Mouse (Mus musculus) E14TG2a.4 (cell line): Measurements from ENCODE around the gene Vangl2.

Source experiments
- H3K27me3 ChIP-seq: 2 replicates; pipeline ENCODE4 v1.6.1; 2014; ENCODE audit warnings: low read length, control low read depth; ENCODE audit not compliant: insufficient read depth
- H3K36me3 ChIP-seq: 2 replicates; pipeline ENCODE4 v1.6.1; 2014; ENCODE audit warnings: low read length, control low read depth; ENCODE audit not compliant: insufficient read depth
- H3K4me1 ChIP-seq: replicated peaks from 2 replicates; pipeline ENCODE4 v1.6.1; 2014; ENCODE audit warnings: low read depth, low read length, control low read depth
- H3K4me3 ChIP-seq: replicated peaks from 2 replicates; pipeline ENCODE4 v1.5.1; 2014; ENCODE audit warnings: mild to moderate bottlenecking, low read length
- H3K9me3 ChIP-seq: 2 replicates; pipeline ENCODE4 v1.6.1; 2014; ENCODE audit warnings: low read length, control low read depth
- CTCF ChIP-seq: conservative IDR thresholded peaks from 2 replicates; pipeline ENCODE4 v1.5.1; 2014; ENCODE audit warnings: low read length
- NANOG ChIP-seq: IDR thresholded peaks from 2 replicates; pipeline ENCODE4 v1.6.1; 2014; ENCODE audit warnings: borderline replicate concordance, low read length, mixed read lengths
- POU5F1 ChIP-seq: IDR thresholded peaks from 2 replicates; pipeline ENCODE4 v1.6.1; 2014; ENCODE audit warnings: low read length, borderline replicate concordance

Gene Vangl2

DNA sequence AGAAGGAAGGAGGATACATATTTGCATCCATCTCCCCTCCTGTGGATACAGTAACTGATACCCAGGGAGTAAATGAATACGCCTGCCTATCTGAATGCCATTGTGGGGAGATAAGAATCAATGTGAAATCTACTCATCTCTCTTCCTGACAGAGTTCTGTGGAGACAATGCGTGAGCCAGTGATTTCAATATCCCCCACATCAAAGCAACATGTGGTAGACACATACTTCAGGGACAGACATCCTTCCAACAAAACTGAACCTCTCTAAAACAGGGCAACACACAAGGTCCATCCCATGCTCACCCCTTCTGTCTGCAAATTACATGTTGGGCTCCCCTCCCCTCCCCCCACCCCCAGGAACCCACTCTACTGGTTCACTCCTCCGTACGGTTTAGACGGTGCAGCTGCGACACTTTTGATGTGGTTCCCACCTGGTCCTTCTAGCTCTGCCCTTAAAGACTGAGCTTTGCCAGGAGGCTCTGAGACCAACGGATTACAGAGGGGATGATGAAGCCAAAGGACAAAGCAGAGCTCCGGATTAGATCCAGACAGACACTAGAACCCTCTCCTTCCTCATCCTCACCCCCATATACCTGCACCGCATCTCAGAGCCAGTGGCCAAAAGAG is 12.8 kb downstream of the Vangl2 start:
- no peak for TF ChIP-seq NANOG
- TF ChIP-seq CTCF = no peak
- TF ChIP-seq POU5F1 = no peak

DNA sequence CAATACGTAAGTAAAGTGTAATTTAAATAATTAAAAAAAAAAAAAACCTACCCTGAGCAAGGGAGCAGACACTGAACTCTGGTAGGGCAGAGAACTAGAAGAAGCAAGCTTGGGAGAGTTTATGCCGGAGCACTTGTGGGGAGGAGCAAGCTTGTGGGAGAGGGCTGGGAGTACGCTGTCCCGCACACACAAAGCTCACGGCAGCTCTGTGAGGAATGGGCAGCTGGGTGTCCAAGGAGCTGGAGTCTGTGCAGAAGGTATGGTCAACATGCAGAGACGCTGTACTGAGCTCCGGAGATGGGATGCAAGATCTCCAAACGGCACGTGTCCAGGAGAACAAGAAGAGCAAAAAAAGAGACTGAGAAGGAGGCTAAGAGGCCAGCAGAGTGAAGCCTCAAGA is 13.5 kb downstream of the Vangl2 start:
- TF ChIP-seq NANOG = no peak
- no peak for TF ChIP-seq POU5F1
- TF ChIP-seq CTCF = no peak
- H3K27me3 ChIP-seq = peaks cover 19% of the 10 kb centered on the region
- H3K9me3 ChIP-seq = no peaks in the 10 kb centered on the region
- peaks cover 87% of the 10 kb centered on the region for H3K4me1 ChIP-seq
- peaks cover 34% of the 10 kb centered on the region for H3K36me3 ChIP-seq
- no peak overlapping the region for H3K4me3 ChIP-seq

More for the DNA sequence above, 12.8 kb downstream of the Vangl2 start:
- Histone ChIP-seq H3K9me3 (no peaks in the 10 kb centered on the region), H3K4me1 (peaks cover 87% of the 10 kb centered on the region), H3K36me3 (peaks cover 33% of the 10 kb centered on the region), H3K4me3 (no peak overlapping the region), H3K27me3 (peaks cover 14% of the 10 kb centered on the region)

DNA sequence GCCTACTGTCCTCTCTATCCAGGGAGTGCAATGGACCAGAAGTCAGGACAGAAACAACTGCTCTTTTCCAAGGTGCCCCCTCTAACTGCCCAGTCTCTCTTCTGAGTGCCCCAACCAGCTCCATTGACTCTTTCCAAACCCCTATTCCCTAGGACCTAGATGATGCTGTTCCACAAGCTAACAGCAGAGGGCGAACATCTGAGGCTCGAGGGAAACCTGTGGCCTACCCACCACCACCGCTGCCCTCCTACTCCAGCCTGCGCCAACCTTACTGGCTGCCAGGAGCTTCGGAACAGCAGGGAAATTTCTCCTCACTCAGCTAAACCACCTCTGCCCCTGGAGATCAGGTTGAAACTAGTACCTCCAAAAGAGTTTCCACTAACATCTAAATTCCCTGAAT is 16.2 kb downstream of the Vangl2 start:
- TF ChIP-seq CTCF = peak; percentile 58
- no peak for TF ChIP-seq POU5F1
- Histone ChIP-seq H3K9me3 (no peaks in the 10 kb centered on the region), H3K36me3 (peaks cover 40% of the 10 kb centered on the region), H3K27me3 (peaks cover 22% of the 10 kb centered on the region), H3K4me3 (no peak overlapping the region), H3K4me1 (peaks cover 78% of the 10 kb centered on the region)

DNA sequence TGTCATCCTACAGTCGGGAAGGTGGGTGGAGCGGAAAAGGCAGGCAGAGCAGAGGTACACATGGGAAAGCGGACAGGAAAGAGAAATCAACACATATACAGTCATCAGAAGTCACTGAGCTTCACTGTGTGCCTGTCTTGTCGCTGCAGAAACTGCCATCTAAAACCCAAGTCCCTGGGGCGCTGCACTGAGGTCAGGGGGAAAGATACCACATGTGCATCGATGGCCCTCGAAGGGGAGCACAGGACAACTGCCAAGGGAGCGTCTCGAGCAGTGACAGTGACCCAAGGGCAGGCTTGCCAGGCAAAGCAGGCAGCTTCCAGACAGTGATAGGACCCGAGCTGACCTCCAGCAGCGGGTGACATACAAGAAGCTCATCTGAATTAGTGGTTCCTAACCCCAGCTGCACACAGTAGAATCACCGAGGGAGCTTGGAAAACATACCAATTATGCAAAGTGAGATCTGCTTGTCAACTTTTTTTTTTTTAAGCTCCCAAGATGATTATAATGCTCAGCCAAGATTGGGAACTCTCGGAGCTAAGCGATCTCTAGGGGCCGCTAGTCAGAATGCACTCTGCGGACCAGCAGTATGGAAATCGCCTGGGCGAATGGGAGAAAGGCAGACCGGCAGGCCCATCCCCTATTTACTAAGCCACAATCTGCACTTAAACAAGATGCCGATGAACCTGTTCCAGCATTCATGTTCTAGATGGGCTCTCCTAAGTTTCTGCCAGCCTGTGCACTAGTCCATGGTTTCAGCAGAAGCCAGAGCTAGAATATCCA is 18.0 kb downstream of the Vangl2 start:
- Histone ChIP-seq H3K36me3 (peaks cover 57% of the 10 kb centered on the region), H3K4me3 (peak overlapping the region; percentile 68), H3K4me1 (peaks cover 60% of the 10 kb centered on the region), H3K9me3 (no peaks in the 10 kb centered on the region), H3K27me3 (peaks cover 22% of the 10 kb centered on the region)
- TF ChIP-seq NANOG = no peak
- no peak for TF ChIP-seq CTCF
- no peak for TF ChIP-seq POU5F1

DNA sequence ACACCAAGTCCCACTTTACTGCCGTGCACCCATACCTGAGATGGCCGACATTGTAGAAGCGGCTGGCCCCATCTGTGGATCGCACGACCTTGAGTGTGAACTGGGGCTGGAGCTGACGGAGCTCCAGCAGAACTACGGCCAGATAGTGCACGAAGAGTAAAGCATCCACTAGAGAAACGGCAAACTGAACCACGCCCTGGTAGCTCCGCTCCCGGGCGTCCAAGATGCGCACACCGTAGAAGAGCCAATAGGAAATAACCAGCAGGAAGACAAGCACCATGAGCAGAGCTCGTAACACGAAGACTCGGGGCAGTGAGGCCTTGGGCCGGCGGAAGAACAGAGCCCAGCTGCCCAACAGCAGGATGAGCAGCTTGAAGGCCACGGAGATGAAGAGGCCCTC is 18.8 kb downstream of the Vangl2 start:
- no peak for TF ChIP-seq NANOG
- TF ChIP-seq POU5F1 = no peak
- TF ChIP-seq CTCF = no peak
- Histone ChIP-seq H3K4me1 (peaks cover 56% of the 10 kb centered on the region), H3K36me3 (peaks cover 65% of the 10 kb centered on the region), H3K4me3 (peak overlapping the region; percentile 68), H3K9me3 (no peaks in the 10 kb centered on the region), H3K27me3 (peaks cover 22% of the 10 kb centered on the region)

DNA sequence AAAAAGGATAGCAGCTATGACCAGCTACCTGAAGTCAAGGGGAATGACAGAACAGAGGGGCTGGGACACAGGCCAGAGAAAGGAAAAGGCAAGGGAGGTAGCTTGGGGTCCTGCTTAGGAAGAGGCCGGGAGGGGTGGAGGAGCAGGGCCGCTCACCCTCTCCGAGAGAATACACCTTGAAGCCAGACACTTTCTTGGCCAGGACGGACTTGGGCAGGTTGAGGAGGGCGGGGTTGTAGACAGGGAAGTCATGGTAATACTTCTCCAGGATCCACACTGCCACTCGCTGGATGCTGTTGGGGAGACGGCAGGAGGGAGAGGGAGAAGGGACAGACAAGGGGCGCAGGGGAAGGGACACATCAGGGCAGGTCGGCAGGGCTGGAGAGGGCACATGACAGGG is 19.9 kb downstream of the Vangl2 start:
- no peak for TF ChIP-seq CTCF
- TF ChIP-seq NANOG = no peak
- TF ChIP-seq POU5F1 = no peak
- peaks cover 51% of the 10 kb centered on the region for H3K4me1 ChIP-seq
- H3K36me3 ChIP-seq = peaks cover 71% of the 10 kb centered on the region

DNA sequence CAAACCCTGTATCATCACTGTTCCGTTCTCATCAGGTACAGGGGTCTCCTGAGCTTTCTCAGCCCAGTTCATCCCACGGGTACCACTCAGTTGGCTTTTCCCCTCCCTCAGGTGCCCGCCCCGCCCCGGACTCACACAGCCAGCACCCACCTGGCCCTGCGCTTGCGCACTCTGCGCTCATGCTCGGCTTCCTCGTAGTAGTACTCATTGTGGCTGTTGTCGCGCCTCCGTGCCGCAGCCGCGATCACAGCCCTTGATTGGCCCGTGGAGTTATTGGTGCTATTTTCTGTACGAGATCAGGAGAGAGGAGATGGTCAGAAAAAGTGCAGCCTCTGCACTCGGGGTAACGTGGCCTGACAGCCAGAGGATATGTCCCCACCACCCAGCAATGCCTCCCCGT is 20.5 kb downstream of the Vangl2 start:
- Histone ChIP-seq H3K9me3 (no peaks in the 10 kb centered on the region), H3K4me3 (no peak overlapping the region), H3K36me3 (peaks cover 71% of the 10 kb centered on the region), H3K4me1 (peaks cover 45% of the 10 kb centered on the region), H3K27me3 (peaks cover 9% of the 10 kb centered on the region)
- TF ChIP-seq CTCF (no peak), POU5F1 (no peak), NANOG (no peak)

More for the DNA sequence above, 19.9 kb downstream of the Vangl2 start:
- H3K4me3 ChIP-seq = no peak overlapping the region
- H3K27me3 ChIP-seq = peaks cover 15% of the 10 kb centered on the region
- H3K9me3 ChIP-seq = no peaks in the 10 kb centered on the region

DNA sequence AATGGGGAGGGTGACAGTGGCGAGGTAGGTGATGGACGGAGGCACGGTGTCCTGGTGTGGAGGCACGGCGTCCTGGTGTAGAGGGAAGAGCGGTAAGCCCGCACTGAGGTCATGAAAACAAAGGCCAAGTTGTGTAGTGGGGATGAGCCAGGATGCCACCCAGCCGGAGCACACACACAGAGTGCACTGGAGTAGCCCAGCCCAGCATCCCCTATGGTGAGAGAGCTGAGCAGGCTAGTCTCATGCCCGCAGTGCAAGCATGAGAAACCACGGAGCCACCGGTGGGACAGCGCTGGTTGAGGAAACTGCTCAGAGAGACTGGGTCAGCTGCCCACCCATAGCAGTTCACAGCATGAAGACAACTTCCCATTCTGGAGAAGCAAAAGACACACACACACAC is 26.6 kb downstream of the Vangl2 start:
- H3K9me3 ChIP-seq = no peaks in the 10 kb centered on the region
- peaks cover 13% of the 10 kb centered on the region for H3K4me1 ChIP-seq
- no peaks in the 10 kb centered on the region for H3K27me3 ChIP-seq
- H3K4me3 ChIP-seq = no peak overlapping the region
- H3K36me3 ChIP-seq = peaks cover 36% of the 10 kb centered on the region
- TF ChIP-seq NANOG (no peak), POU5F1 (no peak), CTCF (no peak)

DNA sequence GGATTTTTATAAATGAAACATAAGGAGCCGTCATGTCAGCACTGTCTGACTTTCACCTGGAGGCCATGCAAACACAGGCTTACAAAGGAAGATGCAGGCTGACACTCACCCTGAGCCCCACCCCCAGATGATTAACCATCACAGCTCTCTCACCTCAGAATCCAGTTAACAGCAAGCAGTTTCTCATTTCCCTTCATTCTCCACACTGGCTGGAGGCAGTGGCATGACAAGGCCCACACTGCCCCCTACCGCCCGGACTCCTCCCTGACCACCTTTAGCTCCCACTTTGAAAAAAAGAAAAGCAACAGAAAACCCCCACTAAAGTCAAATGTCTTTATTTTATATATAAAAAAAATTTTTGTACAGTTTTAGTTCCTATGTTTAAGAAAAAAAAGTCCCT is 27.6 kb downstream of the Vangl2 start:
- no peak overlapping the region for H3K4me3 ChIP-seq
- H3K4me1 ChIP-seq = peaks cover 13% of the 10 kb centered on the region
- H3K36me3 ChIP-seq = peaks cover 27% of the 10 kb centered on the region
- TF ChIP-seq CTCF = peak; percentile 54
- no peak for TF ChIP-seq POU5F1
- no peak for TF ChIP-seq NANOG
- no peaks in the 10 kb centered on the region for H3K27me3 ChIP-seq
- no peaks in the 10 kb centered on the region for H3K9me3 ChIP-seq
